Mouse (Mus musculus) myocyte (in vitro differentiated cells): ENCODE data around the gene Wdr27.

Source experiments
- CEBPB ChIP-seq: IDR thresholded peaks from 2 replicates; pipeline ENCODE4 v1.6.1; 2011; ENCODE audit warnings: mild to moderate bottlenecking, moderate library complexity; ENCODE audit not compliant: poor library complexity, insufficient read depth, severe bottlenecking
- E2F4 ChIP-seq: IDR thresholded peaks from one replicate; pipeline ENCODE4 v1.6.1; 2011; ENCODE audit warnings: mild to moderate bottlenecking, control low read depth, moderate library complexity; ENCODE audit not compliant: insufficient read depth
- MAX ChIP-seq: IDR thresholded peaks from one replicate; pipeline ENCODE4 v1.6.1; 2011; ENCODE audit warnings: low read depth, mild to moderate bottlenecking, control low read depth
- MYOG ChIP-seq, 3 experiments: IDR thresholded peaks; one replicate each; pipeline ENCODE4 v1.6.1; 2011; ENCODE audit warnings: control low read depth in 2 of 3, low read depth in 2 of 3, mild to moderate bottlenecking in 2 of 3; ENCODE audit not compliant: insufficient read length in 2 of 3, control insufficient read depth in 1 of 3, insufficient read depth in 1 of 3
- POLR2A ChIP-seq: IDR thresholded peaks from one replicate; pipeline ENCODE4 v1.6.1; 2011; ENCODE audit warnings: low read depth, mild to moderate bottlenecking, control low read depth, moderate library complexity; ENCODE audit not compliant: insufficient read length
- TCF12 ChIP-seq: IDR thresholded peaks from one replicate; pipeline ENCODE4 v1.6.1; 2011; ENCODE audit warnings: mild to moderate bottlenecking, control low read depth; ENCODE audit not compliant: poor library complexity, insufficient read depth, severe bottlenecking
- TCF3 ChIP-seq: IDR thresholded peaks from one replicate; pipeline ENCODE4 v1.6.1; 2011; ENCODE audit warnings: low read depth, control low read depth; ENCODE audit not compliant: insufficient read length
- USF1 ChIP-seq: IDR thresholded peaks from one replicate; pipeline ENCODE4 v1.6.1; 2011; ENCODE audit warnings: low read depth, mild to moderate bottlenecking, control low read depth, moderate library complexity

GRCm38 (mm10) chr17:14847709-14848108, 95.2 kb downstream of the Wdr27 start:
- TF ChIP-seq MAX (no peak), TCF12 (no peak), CEBPB (no peak), USF1 (no peak), E2F4 (no peak), MYOG (IDR thresholded peaks at IDR 0.05; ENCODE audit: control insufficient read depth in 1 of 3, insufficient read depth in 1 of 3, insufficient read length in 2 of 3, low read depth in 2 of 3) (no peak), POLR2A (no peak), TCF3 (no peak)
